Mouse (Mus musculus): ENCODE data around the gene Chmp5.
"Not testable (repeated sequence)": the region's sequence is repeated elsewhere in the genome, so short reads cannot be mapped to it uniquely, and the experiment has no call there.

Chmp5 gene

DNA sequence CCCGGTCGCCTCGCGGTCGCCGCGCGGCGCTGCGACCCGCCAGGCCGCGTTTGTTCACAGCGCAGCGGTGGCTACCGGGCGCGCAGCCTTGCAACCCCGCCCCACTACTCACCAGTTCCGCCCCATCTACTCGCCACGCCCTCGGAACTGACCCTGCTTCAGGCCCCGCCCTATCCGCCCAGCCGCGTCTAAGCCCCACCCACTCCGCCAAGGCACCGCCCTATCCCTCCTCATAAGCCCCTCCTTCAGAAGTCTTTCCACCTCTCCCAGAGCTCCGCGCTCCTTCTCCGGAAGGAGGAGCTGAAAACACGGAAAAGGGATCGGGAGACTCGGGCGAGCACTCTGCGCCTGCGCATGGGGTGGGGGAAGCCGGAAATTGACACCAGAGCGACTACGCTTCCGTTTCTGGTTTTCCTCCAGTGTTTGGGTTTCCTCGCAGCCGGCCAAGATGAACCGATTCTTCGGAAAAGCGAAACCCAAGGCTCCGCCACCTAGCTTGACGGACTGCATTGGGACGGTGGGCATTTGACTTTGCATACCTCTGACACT is at the start of gene Chmp5, which contains the start of gene Bag1:
TSS of gene Chmp5 (plus strand) at position 248 of the 549 bp plus-strand sequence.
TSS of gene Bag1 (minus strand) at position 135 of the 549 bp plus-strand sequence.
- peak; percentile 100 for DNase-seq

DNA sequence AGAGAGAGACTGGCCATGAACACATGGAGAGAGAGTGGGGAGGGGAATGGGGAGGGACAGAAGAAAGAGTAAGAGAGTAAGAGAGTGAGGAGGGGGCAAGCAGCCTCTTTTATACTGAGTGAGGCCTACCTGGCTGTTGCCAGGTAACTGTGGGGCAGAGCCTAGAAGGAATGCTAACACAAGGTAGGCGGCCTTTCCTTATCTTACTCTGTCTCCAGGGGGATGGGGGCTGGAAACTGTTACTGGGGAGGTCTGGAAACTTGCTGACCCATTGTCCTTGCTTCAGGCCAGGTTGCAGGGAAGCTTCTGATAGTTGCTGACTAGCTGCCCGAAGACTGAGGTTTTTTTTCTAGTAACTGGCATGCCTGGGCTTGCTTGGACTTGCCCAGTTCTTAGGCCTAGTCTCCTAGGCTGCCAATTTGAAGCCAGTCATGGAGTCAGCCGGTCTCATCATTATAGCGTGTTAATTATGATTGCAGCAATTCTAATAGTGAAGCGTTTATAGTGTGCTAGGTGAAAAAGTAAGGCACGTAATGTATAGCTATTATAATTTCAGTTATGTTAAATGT is 49.6 kb upstream of the Chmp5 start:
- DNase-seq: no peak

DNA sequence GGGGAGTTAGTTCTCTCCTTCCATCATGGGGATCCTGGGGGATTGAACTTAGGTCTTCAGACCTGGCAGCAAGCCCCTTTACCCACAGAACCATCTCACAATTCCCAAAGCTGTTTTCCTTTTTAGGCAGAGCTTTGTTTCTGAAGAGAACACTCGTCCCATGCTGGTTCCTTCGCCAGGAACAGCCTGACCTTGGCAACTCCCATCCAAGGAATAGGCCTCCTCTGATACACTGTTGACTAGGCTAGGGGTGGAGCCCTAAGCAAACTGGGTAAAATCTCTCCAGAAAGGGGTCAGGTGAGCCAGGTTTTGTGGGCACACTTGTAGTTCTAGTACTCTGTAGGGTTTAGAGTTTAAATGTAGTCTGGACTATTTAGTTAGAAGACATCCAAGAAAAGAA is 48.9 kb upstream of the Chmp5 start:
- no peak for DNase-seq

DNA sequence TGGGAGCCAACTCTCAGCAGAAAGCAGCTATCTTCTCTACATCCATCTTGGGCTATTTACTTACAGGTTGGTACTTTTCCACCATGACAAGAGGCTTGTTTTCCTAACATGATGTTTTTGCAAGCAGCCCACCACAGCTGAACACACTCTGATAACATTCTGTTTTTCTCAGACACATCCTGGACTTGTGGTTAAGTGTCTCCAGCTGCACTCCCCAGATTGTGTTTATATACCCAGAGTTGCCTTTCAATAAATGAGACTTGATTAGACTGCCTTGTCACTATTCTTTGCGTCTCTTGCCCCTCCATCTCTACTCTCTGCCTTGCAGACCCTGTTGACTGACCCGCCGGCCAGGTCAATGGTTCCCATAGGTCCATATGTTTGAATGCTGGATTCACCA is 48.1 kb upstream of the Chmp5 start:
- no peak for DNase-seq

DNA sequence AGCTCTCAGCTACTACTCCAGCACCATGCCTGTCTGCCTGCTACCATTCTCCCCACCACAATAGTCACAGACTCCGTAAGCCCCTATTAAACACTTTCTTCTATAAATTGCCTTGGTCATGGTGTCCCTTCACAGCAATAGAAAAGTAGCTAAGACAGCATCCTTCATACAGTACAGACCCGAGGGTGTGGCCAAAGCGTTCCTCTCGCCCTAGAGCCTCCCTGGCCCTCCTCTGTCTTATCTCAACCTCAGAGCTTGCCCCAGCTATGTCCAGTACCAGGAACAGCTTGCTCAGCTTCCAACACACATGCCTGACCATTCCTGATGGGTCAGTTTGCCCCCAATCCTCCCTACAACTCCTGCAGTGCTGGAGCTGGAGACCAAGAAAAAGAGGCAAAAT is 47.6 kb upstream of the Chmp5 start:
- DNase-seq: no peak

DNA sequence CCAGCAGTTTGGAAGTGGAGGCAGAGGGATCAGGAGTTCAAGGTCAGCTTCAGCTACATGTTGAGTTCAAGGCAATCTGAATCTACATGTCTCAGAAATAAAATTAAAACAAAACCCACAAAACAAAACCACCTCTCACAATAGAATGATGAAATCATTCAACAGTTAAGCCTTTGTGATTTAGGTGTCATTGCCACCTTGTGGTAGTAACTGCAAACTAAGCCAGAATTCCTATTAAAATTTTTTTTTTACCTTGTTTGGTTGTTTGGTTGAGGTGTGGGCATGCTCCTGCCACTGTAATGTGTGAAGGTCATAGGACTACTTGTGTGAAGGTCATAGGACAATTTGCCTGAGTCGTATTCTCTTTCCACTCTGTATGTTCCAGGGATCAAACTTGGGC is 41.9 kb upstream of the Chmp5 start:
- DNase-seq: peak; percentile 26

DNA sequence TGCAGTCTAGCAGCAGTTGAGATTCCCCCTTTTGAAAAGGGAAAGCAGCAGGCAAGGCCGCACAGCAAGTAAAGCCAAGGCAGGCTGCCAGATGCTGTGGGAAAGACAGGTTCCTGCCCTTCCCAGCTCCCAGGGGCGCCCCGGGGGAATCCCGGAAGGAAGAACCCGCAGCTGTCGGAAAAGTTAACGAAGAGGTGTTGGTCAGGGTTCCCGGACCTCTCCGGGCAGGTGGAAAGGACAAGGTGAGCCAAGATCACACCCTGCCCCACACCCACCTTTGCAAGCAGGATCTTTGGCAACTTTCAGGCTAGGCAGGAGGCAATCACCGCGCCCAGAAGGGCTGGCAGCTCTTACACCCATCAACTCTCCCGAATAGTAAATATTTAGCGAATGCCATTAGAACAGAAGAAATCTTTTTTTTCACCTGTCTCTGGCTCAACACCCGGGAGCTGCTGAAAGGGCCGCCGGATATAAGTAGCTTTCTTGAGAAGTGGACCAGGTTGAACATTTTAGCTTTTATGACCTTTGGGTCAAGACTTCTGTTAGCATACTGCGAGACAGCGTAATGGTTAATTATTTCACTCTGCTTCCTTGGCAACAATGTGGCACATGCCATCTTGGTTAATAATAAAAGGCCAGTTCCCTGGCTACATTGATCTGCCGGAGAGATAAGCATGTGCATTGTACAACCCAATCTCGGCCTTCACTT is 39.8 kb upstream of the Chmp5 start:
- DNase-seq: no peak

DNA sequence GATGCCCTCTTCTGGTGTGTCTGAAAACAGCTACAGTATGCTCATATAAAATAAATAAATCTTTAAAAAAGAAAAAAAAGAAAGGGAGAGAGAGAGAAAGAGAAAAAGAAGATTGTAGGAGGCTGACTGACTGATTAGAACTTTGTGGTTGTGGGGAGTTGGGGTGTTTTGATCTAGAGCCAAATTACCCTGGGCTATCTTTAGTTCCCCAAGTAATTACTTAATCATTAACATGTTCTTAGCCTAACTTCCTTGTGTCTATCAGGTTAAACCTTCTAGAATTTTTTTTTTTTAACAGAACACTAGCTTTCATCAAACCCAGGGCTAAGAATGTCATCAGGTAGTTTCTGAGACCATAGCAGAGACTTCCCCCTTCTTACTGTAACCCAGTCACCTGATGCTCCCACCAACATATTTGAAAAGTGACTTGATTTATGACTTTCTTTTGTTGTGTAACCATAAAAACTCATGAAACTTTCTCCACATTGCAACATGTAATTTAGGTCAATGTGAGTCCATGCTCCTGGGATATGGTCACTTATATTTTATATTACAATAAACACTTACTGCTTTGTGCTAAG is 33.8 kb upstream of the Chmp5 start:
- DNase-seq: no peak

DNA sequence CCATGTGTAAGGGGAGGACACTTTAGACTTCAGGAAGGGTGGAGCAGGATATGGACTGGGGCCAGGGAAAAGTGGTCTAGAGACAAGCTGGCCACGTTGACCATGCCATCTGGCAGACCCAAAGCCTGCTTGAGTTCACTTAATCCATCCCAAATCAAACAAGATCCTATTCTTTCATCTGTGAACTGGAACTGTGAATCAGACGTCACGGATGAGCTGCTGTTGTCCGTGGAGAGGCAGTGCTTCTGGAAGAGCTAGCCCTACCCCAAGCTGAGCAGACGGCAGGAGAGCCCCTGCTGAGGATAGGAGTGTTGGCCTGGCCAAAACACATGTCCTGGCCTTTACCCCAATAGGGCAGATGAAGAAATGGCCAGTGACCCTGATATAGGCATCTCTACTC is 32.3 kb upstream of the Chmp5 start:
- DNase-seq: no peak

DNA sequence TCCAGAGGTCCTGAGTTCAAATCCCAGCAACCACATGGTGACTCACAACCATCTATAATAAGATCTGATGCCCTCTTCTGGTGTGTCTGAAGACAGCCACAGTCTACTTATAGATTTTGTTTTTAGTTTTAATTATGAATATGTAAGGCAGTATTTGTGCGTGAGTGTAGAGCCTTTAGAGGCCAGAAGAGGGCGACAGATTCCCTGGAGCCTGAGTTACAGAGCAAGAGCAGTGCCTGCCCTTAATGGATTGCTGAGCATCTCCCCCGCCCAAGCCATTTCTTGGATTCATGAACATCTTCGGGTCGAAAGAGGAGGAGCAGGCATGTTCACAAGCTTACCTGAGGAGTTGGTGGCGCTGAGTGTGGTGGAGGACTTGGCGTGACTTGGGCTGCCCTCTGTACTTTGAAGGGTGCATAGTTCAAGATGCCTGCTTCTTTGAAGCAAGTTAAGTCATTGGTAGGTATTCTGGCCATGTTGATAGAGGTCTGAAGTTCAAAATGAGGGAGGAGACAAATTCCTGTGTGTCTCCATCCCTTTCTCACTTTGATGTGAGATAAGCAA is 31.5 kb upstream of the Chmp5 start:
- DNase-seq: no peak

DNA sequence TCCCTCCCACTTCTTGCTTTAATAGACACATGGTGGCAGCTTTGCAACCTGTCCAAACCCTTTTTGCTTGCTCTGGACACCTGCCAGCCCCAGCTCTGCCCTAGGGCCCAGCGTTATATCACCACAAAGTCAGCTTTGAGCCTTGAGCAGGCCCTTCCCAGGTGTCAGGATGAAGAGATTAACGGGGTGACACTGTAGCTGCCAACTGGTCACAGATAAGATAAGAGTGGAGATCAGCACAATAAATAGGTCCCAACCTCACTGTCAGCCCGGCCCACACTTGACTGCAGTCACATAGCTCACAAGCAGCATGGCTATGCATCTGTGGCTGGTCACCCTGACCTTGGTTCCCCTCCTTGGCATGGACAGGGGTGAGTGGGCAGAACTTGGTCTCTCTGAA is 28.4 kb upstream of the Chmp5 start, which contains the start of gene Spink4:
TSS of gene Spink4 (plus strand) at position 268 of the 400 bp plus-strand sequence.
- no peak for DNase-seq

DNA sequence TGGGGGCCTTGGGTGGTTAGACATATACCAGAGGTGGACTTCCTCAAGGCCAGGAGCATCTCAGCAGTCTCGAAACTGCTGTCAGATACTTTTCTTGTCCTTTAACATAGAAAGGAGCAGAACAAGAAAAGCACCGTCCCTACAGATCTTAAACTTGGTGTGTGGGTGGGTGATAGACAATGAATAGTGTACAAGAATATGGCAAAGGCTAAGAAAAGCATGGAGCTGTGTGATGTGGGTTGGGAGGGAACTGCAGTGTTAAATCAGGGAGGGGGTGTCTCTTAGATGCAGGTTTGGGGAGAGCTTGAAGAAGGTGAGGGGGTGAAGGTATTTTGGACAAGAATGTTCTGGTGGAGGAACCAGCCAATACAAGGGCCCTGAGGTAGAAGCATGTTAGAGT is 27.6 kb upstream of the Chmp5 start:
- no peak for DNase-seq

DNA sequence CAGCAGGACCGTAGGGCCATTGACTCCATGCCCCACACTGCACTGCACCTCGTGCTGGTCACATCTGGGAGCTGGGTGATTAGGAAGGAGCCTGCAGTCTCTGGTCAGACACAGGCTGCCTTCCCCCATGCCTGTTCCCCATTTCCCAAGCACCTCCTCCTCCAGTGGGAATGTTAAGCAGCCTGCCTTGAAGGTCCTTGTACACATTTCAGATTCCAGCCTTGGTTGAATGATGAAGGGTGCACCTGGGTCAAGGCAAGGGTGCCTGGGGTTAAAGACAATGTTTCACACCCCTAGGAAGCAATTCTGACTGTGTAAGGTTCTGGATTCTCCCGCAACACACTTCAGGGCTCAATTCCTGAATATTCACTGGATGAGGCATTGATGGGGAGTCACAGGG is 26.9 kb upstream of the Chmp5 start:
- no peak for DNase-seq

DNA sequence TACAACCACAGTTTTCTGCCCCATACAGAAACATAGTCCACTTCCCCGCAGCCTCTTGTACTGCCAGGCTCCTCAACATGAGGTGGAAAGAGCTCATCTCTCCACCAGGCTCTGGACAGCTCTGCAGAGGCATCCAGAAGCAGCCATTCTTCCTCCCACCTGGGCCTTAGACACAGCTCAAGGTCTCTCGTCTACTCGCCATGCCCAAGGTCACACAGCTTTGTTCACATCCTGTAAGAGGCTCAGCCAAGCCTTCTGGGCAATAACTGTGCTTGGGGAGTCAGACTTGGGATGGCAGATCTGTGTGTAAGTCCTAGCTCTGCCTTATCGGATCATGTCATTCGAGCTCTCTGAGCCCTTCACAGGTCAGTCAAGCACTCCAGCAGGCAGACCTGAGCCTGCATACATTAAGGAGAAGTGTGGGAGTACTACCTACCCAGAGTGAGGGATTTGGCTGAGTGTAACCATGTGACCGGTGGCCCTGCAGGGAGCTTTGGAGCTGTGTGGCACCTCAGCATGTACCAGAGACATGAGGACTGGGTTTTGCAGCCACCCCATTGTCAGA is 25.0 kb upstream of the Chmp5 start:
- no peak for DNase-seq

DNA sequence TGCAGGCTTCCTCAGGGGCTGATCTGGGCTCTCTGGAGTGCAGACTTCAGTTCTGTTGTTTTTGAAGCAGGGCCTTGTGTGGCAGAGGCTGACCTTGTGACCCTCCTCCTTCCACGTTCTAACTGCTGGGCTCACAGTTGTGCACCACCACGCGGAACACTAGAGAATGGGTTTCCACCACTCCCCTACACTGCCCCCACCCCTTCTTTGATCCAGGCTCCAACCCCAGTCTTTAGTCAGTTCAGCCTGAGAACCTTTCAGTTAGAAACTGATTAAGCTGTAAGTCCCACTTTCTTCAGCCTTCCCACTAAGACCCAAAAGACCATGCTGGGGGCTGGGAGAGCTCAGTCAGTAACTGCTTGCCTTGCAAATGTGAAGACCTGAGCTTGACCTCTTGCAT is 22.6 kb upstream of the Chmp5 start:
- DNase-seq: no peak

DNA sequence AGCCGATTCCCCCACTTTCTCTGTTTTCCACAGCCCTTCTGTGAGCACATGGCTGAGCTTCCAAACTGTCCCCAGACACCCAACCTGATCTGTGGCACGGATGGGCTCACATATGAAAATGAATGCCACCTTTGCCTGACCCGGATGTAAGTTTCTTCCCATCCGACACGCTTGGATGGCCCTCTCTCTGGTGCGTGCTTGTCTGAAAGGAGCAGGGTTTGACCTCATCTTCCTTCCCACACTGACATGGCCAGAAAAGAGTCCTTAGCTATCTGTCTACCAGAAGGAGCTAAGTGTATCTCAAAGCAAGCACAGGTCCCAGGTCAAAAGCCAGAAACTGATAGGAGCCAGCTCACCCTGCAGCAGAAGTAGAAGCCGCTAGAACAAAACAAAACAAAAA is 19.2 kb upstream of the Chmp5 start:
- DNase-seq: no peak

DNA sequence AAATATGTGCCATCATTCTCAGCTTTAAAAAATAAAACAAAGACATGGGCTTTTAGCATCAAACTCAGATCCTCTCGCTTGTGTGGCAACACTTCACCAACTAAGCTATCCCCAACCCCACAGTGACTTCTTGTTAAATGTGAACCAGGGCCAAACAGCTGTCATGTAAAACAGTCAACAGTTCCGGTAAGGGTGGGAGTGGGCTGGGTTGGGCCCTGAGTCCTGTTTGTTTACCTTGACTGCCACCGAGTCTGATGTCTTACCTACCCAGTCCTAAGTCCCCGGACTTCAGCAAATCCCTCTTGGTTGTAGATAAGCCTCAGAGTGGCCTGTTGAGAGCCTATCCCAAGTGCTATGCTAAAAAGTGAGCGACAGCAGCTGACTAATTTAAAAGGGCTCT is 14.5 kb upstream of the Chmp5 start:
- no peak for DNase-seq

DNA sequence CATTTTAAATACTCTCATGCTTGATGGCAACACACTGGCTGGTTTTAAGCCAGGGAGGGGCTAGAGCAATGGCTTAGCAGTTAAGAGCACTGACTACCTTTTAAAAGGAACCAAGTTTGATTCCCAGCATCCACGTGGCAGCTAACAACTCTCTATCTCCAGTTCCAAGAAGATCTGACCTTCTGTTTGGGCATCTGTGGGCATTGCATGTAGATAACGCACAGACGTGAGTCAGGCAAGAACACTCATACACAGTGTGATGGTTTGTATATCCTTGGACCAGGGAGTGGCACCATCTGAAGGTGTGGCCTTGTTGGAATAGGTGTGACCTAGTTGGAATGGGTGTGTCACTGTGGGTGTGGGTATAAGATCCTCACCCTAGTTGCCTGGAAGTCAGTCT is 13.8 kb upstream of the Chmp5 start:
- not testable (repeated sequence) for DNase-seq

DNA sequence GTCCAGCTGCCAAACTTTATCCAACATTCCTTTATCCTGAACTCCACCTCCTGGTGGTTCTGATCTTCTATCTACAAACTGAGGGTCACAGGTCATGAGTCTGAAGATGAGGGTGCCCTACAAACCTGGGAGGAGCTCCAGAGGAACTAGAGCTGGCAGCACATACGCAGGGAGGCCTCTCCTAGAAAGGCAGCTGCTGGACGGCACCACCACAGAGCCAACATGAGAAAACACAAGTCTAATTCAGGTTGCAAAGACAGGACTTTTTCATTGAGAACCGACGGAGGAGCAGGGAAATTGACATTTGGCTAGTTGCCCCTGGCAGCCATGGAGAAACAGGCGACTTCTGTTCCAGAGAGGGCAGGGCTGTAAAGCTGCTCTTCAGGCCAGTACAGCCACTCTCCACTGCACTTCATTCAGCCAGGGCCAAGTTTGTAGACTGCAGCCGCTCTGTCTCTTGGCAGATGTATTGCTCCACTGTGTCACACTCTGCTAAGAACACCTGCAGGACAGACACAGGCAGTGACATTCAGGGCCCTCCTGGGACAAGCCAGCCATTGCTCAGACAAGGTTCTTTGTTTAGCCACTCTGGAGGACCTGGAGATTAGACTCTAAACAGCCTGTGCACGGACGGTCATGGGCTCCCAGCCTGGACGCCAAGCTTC is 11.9 kb upstream of the Chmp5 start:
- DNase-seq: peak; percentile 17

DNA sequence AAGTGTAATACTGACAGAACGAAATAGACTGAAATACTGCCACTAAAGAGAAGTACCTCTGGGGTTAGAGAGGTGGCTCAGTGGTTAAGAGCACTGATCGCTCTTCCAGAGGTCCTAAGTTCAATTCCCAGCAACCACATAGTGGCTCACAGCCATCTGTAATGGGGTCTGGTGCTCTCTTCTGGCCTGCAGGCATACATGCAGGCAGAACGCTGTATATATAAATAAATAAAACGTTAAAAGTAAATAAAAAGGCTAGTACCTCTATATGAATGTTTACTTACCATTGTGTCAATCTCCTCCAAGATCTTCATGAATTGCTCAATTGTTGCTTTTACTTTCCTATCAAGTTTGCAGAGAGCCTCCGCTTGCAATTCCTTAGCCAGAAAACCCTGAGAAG is 9.4 kb upstream of the Chmp5 start:
- DNase-seq: no peak

DNA sequence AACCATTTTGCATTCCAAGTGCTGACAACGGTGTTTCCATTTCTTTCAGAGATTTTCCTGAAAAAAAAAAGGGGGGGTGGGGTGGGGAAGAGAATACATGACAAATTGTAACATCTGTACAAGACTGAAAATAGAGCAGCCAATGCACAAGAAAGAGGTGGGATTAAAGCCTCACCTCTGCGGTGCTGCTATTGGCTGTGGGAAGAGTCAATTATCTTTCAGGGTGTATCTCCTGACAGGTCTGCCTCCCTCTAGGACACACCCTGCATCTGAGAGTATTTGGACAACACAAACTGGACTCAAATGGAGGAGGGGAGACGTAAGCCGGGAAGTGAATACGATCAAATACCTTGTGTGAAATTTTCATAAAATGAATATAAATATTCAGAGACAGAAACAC is 4.6 kb upstream of the Chmp5 start:
- no peak for DNase-seq

DNA sequence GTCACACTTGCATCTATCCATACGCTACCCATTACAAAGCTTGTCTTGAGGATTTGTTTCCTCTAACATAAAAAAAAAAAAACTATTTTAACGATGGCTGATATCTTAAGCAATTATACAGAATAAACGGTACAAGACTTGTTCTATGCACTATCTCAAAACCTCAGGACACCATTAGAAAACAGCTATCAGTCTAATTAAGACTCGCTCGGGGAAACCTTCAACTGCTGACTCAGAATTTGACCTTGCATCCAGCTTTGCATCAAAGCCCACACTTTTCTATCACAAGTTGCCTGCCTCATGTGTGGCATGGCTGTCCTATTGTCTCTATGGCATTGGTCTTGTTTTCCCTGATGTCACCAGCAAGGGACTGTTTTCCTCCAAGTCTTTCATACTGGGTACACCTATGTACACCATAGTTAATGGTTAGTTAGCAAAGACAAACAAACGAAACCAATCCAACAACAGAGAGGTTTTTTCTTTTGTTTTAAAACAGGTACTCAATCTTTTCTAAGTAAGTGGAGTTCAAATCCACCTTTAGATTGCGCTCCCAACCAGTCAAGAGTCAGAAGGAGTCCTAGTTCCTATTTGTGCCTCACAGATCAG is 1.6 kb upstream of the Chmp5 start:
- DNase-seq: no peak

Data from cerebellum, adult 9-10 months (tissue).